Mouse (Mus musculus) heart, adult 11 months (tissue): Measurements from ENCODE around the gene Tuba3b.

Experiments
- DNase-seq: peaks from one replicate; pipeline ENCODE4 v3.0.0; 2022

The Tuba3b gene

GRCm38 (mm10) chr6:145669596-145670071, 54.1 kb downstream of the Tuba3b start:
- DNase-seq, result no peak
